Mouse (Mus musculus) adrenal gland, adult (tissue): ENCODE results near the gene Kcnk3.

Experiments used
- DNase-seq, 2 experiments: peaks; one replicate each; pipeline ENCODE4 v3.0.0; 2022 to 2023; ENCODE audit warnings: low spot score in 1 of 2; ENCODE audit not compliant: inconsistent age in 2 of 2

Kcnk3 gene

DNA sequence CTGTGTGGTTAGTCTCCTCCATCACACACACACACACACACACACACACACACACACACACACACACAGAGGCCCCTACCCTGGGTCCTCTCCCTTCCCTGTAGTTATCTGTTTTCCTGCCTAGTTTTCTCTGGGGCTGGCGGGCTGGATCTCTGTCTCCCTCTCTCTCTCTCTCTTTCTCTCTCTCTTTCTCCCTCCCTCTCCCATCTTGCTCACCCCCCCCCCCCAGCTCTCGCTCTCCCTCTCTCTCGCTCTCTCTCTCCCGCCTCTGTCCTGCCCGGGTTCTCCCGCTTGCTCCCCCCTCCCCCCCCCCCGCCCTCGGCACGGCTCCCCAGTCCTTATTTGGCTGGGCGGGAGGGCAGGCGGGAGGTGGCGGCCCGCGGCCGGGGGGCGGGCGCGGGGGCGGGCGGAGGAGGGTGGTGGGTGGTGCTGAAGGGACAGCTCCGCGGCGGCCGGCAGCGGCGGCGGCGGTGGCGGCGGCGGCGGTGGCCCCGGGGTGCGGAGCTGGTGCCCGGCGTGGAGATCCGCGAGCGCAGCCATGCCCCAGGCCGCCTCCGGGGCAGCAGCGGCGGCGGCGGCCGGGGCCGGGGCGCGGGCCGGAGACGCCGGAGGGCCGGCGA, at the start of gene Kcnk3:
Gene Kcnk3 (plus strand): TSS at position 490 of the 620 bp plus-strand sequence.
- peak; percentile 89 to 95 for DNase-seq

DNA sequence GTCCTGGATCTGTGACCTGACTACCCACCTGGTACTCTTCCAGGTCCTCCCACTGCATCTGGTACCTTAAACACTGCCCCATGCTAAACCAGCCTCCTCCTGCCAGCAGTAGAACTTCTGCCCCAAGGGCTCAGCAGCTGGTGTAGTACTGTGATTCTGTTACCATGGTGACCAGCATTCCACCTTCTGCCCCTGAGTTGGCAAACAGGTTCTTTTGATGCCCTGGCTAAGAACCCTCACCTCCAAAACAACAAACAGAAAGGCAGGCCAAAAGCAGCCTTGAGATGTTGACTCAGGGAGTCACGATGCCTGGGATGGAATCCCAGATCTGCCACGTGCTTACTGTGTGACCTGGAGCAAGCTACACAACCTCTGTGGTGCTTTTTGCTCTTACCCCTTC, 42.3 kb upstream of the Kcnk3 start, which contains the start of gene Cib4:
Gene Cib4 (minus strand): TSS at position 139 of the 400 bp plus-strand sequence.
- peak; percentile 77 to 91 for DNase-seq

DNA sequence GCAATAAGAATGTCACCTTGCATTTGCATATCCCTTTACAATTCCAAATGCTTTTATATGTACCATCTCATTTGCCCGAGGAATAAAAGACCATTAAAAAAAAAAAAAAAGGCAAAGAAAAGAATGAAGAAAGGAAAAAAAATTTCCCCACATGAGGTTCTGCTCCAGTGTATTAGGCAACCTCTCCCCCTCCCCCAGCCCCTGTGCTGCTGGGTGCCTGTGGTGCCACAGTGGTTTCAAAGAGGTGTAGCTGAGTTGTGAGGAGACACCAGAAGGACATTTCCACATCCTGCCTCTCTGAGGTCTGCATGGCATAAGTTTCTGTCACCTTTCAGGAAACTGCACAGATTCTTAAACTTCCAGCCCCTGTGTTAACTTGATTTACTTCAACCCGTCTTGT, 39.3 kb upstream of the Kcnk3 start:
- DNase-seq, result peak in 1 of 2 experiments; percentile 59

DNA sequence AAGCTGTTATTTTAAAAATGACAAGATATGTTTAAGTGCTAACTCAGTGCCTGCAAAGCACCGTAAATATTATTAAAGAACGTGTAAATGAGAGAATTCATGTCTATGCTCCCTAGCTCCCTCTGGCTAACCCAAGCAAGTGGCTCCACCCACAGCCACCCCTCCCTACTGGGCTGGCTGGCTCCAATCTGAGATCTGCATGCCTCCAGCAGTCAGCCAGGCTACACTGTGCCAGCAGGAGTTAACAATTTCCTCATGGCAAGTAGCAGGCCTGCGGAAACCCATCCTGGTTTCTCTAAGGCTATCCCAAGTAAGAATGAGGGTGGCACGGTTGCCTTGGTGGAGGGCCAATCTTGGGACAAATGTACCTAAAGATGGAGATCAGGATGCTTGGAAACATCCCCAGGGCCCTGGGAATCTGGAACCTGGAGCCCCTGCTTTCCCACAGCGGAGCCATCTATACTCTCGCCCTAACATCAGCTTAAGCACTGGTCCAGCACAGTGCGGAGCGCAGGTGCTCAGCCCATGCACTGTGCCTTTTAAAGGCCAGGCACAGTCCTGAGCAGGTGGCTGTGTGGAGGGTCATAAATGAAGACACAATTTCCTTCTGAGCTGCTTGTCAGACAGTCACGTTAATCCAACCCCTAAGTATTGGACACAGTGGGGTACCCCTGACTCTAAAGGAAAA, 37.5 kb upstream of the Kcnk3 start:
- DNase-seq, result peak; percentile 90 to 95

DNA sequence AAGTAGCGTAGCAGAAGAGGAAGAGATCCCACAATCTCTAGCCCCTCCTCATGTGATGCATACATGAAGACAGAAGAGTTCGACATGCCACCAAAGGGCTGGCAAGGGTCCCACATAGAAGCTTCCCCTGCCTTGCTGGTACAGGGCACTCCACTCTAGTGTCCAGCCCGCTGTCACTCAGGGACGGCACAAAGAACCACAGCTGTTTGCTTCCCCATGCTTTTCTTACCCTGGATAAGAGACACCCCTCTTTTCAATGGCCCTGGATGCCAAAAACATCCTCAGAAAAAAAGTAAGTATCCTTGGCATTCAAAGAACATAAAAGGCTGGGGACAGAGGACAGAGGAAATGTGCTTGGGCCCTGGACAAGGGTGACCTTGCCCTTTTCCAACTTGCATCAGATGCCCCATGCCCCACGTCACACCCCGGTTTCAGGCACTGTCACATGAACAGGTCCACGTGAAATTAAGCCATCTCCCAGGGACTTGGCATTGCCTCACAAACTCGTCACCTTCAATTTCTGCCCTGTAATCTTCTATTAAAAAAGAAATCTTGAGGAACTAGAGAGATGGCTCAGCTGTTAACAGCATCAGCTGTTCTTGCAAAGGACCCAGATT, 36.8 kb upstream of the Kcnk3 start:
- DNase-seq, result peak; percentile 96 to 98

DNA sequence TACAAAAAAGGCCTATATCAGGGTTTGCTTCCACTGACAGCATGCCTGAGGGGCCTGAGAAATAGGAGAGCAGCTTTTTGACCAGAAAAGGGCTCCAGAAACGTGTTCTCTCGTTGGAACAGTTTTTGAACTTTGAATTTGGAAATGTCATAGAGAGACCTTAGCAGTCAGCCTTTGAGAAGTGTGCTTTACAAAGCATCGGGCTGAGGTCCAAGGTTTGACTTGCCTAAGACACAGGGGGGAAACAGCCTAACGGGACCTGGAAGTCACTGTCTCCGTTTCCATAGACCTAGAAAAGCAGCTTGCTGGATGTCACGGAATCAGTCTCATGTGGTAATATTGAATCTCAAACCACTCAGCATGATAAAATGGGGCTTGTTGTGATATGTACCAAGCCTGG, 36.0 kb upstream of the Kcnk3 start:
- DNase-seq, result peak; percentile 73 to 88

DNA sequence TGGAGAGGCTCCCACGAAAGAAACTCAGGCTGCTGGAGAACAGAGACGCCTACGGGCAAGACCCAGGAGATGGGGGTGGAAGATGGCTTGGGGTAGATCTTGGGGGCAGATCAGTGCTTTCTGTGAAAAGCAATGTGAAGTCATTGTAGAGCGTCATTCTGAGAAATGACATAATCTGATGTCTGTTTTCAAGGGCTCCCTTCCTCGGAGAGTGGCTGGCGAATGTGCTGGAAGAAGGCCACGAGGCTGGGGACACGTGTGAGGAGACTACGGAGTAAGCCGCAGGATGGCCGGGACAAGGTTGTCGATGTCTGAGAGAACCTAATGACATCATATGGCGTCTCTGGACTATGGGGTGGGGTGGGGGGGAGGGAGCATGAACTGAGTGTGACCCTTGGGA, 34.0 kb upstream of the Kcnk3 start:
- DNase-seq, result peak; percentile 82 to 90

DNA sequence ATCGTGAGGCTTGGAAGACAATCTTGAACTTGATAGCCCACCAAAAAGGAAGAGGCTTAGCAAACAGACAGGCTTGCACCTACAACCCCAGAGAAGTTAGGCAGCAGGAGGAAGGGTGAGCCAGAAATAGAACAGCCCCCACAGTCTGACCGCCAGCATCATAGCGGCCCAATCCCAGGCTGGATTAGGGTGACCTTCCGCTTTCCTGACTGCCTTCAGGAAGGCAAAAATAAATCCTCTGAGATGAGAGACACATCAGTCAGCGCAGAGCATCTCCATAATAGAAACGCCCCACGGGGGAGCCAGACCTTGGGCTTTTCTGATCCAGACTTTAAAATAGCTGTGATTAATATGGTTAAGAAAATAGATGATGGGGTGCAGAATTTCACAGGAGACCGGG, 33.0 kb upstream of the Kcnk3 start:
- peak; percentile 69 to 89 for DNase-seq

DNA sequence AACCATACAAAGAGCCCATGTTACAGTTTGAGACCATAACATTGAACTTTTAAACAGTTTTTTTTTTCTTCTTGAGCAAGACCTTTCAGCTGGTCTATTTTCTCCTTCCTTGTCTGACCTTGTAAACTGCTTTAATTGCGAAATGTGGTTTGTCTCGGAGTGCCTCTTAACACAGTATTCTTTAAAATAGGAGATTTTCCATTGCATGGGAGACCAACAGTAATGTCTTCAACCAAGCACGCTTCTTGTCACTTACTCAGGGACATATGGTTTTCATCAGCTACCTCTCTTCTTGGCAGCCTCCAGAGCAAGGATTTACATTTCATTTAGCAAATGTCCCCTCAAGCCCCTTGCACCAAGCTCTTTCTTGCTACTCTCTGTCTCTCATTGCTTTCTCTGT, 31.7 kb upstream of the Kcnk3 start:
- DNase-seq, result peak in 1 of 2 experiments; percentile 76

DNA sequence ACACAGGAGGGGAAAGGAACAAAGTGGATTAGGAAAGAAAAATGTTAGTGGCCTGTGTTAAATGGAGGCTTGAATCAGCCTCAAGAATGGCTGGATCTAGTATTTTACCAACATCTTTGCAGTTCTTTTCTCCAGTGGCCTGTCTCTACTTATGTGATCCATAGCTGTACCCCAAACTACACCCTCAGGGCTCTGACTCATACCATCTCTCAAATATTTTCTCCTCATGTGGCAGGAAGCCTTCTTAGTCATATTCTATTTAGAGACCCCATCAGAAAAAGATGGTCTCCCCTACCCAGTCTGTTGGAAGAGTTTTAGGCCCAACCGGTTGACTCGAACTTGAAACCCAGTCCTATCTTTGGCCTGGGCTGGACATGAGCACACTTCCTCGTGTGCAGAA, 28.5 kb upstream of the Kcnk3 start:
- DNase-seq, result no peak

DNA sequence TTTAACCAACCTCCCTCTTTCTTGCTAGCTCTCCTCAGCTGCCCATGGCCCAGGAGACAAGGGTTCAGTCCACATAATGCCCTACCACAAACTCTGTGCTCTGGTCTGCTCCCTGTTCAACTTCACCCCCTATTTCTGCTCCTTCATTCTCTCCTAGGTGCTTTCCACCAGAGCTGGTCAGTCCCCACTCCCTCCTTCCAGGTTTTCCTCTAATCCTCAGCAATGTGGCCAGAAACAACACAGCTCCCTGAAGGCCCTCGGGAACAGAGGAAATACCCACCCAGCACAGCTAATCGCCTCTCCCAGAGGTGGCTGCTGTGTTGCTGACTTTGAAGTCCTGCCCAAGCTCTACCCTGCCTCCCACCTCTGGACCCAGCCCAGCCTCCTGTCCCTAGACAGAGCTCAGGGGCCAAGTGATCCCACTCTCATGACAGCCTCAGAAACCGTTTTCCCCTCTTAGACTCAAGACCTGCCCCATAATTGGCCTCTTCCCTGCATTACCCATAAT, 27.9 kb upstream of the Kcnk3 start:
- peak in 1 of 2 experiments; percentile 55 for DNase-seq

DNA sequence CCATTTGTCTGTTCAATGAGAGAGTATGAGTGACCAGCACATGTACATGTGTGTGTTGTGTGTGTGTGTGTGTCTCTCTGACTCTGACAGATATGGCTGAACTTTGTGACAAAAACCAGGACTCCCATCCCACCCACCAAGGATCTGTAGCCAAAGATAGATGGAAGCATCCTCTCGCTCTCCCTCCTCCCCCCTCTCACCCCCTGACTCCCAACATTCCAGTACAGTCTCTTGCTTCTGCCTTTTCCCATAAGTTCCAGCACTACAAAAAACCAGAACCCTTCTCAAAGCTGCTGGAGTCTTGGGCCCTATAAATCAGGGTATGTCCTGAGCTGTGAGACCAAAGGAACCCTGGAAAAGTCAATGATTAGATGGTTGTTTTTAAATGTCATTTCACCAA, 19.5 kb upstream of the Kcnk3 start:
- DNase-seq, result no peak

DNA sequence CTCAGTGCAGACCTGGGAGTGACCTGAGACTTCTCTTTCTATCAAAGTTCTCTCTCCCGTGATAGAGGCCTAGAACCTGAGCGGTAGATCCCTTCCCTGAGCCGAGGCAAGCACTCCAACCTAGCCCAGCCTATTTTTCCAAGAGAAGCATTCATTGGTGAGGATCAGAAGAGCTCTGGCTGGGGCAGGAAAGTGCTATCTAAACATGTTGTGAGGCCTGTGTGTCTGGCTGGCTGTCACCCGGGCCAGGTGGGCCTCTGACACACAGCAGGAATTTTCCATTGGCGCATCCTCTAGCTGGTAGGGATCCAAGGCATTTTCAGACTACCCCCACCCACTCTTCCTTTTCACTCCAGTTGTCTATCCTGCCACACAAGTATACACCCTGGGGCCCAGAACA, 16.1 kb upstream of the Kcnk3 start:
- peak in 1 of 2 experiments; percentile 46 for DNase-seq

DNA sequence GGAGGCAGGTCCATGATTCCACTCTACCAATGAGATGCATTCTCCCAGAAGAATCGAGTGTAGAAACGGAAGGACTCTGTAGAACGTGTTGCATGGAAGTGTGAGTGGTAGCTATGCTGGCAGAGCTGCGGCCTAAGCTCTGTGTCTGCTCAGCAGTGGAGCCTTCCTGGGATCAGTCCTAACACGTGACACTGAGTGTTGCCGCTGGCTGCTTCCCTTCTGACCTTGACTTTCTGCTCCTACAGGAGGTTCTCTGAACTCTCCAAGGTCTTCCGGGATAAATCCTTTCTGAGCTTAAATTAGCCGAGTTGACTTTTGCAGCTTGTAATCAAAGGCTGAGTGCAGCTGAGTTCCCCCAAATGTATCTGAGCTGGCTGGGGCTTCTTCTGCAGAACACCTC, 13.6 kb upstream of the Kcnk3 start:
- DNase-seq, result peak; percentile 86 to 92

DNA sequence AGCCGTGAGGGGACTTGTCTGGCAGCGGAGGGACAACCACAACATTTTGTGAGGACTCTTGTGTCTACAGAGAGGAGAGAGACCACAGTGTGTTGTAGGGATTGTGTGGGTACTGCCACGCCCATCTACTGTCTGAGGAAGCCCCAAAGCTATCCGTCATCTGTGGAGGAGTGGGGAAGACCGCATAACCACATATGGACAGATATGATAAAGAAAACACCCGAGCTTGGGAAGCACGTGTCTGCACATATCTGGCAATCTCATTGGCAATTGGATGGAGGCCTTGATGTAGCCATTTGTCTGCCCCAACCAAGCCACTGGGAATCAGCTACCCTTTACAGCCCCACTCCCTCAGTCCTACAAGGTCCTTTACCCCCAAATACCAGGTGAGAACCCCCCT, 11.7 kb upstream of the Kcnk3 start:
- DNase-seq, result no peak

DNA sequence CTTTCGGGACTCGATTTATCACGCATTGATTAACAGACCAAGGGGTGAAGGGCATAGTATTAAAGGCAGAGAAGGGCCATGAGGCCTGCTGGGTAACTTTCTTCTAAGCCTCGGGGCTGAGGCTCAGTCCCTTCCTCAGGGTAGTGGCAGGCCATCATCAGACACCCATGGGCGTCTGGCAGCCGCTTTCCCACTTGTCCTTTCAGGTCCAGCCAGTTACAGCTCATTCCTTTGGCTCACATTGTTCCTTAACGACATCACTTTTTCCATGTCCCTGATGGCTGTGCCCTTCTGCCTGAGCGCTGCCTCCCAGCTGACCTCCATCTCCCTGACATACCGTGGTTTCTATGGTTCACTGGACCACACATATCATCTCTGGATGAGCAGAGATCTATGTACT, 10.7 kb upstream of the Kcnk3 start:
- peak; percentile 58 to 82 for DNase-seq

DNA sequence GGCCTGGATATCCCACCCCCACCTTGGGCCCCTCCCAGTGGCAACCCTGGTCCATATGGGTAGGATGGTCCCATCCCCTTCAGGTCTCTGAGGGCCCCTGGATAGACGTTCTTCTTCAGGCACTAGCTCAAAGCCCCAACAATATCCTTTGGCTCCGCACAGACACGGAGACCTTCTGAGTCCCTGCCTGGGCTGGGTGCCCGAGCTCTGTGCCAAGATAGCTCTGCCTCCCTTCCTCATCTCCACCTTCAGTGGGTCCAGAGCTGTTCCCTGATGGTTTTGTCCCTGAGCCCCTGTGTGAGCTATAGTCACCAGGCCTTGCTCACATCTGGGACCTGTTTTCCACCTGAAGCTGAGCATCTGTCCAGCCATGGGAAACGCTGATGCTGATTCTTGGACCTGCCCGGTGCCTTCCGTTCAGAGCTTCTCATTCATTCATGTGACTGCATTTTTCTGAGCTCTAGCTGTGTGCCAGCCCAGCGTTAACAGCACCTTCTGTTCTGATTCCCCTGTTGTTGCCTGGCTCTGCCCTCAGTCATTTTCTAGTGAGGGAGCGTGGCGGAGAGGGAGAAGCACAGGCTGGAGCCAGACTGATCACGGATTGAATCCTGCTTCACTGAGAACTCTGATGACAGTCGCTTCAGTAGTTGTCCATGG, 10.2 kb upstream of the Kcnk3 start:
- peak; percentile 82 to 92 for DNase-seq

DNA sequence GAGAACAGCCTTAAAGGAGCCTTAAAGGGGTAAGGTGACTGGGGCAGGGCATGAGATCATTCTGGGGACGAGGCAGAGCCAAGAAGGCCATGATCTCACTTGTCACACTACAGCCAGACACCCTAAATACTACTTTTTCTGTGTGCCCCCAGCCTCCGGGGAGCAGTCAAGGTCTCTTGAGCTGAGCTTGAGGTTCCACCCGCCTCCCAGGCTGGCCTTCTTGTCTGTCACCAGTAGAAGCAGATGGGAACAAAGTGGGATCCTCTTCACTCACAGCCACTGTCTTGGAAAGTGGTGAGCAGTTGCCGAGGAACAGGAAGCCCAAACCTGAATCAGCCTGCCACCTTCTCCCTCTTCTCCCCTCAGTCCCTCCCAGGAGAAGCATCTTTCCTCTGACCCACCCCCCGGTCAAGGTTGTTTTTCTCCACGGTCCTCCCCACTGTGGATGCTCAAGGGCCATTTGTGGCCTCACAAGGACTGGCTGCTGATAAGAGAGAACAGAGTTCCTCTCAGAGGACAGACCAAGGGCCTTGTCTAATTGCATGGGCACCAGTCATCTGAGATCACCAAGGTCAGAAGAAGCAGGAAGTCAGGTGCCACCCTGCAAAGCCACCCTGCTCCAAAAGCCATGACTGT, 9.4 kb upstream of the Kcnk3 start:
- DNase-seq, result peak; percentile 91 to 95

DNA sequence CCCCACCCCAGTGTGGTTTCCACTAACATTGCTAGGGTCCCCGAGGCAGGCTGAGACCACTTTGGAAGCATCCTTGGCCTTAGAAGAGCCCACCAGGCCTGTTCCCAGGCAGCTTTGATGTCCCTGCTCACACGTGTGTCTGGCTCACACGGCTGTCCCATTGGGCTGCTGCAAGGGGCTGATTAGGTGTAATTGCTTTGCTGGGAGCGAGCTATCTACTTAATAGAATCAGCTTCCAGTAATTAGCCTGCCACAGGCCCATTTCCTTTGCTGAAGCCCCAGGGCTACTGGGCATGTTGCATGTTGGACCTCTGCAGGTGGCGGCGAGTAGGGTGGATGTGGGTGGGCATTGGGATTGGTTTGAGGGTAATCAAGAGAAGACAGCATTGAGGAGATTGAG, 7.2 kb upstream of the Kcnk3 start:
- peak; percentile 48 to 70 for DNase-seq

DNA sequence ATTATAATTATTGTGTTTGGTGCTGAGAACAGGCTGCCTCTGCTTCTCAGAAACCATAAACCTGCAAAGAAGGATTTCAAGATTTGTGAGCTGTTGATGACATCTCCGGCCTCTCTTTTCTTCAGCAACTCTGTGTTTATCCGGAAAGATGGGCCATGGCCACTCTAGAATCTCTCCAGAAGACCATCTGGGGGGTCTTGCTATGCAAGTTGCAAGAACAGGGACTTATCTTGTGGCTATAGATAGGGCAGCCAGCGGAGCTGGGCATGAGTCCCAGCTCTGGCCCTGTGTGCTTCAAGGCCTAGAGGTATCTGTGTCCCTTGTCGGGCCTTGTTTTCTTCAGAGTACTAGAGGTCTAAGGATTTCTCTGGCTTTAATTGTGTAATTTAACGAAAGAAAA, 6.0 kb upstream of the Kcnk3 start:
- DNase-seq, result peak in 1 of 2 experiments; percentile 79

DNA sequence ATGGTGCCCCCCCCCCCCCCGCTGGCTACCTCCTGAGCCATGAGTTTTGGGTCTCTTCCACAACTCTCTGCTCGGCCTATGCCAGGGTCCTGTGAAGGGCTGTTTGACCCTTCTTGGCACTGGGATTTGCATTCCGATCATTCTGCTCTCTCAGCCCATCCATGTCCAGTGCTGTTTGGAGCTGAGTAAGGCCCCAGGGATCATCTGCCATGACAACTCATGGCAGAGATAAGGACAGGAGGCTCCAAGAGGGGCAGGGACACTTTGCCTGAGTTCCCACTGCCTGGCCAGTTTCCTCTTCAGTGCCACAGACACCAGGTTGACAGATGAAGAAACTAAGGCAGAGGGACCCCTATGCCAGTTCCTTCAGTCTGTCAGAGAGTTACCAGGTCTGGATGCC, 1.4 kb upstream of the Kcnk3 start:
- peak in 1 of 2 experiments; percentile 57 for DNase-seq
